In genomic region chr19:55714015-55714414, GRCm38 (mm10) we compare ENCODE assay signal across 15 mouse cellular contexts. TPM values are rescaled to one million over a fixed set of nuclear protein-coding genes. Genes with fewer than 3 reads are reported as not detected.
DNase-seq lines count a peak whose midpoint lies in the region; ATAC-seq and TF ChIP-seq lines count a peak whose summit lies in the region.
"Had no signal": no experiment of that assay in that cellular context is flagged by ENCODE, and none has a peak within 500 bp of the region (broad histone marks: within the 10 kb centered on the region; RNA-seq: fewer than 3 reads in every experiment).

No protein-coding gene starts in this region.

- no peaks in the 10 kb centered on the region for H3K36me3 ChIP-seq in lung, postnatal 0 days (ENCODE audit: insufficient read depth, low read length)
- no peaks in the 10 kb centered on the region for H3K36me3 ChIP-seq in intestine, postnatal 0 days (ENCODE audit: control insufficient read depth, insufficient read depth)
- H3K36me3 ChIP-seq in stomach, embryonic 14.5 days (ENCODE audit: control insufficient read depth, insufficient read depth, low read length): no peaks in the 10 kb centered on the region
- H3K36me3 ChIP-seq: forebrain, embryonic 10.5 days; neural tube, embryonic 15.5 days had no signal

- H3K27ac ChIP-seq in lung, postnatal 0 days (ENCODE audit: low read length): no peak overlapping the region
- no peak overlapping the region for H3K27ac ChIP-seq in intestine, postnatal 0 days (ENCODE audit: low read depth, low read length)
- H3K27ac ChIP-seq in stomach, embryonic 14.5 days (ENCODE audit: low read length): peak overlapping the region; percentile 63; the same call in 1 of the 2 replicates
- H3K27ac ChIP-seq: forebrain, embryonic 10.5 days; hindbrain, embryonic 14.5 days; kidney, postnatal 0 days; neural tube, embryonic 15.5 days had no signal

- no peak for TF ChIP-seq POLR2A in lung, adult 2 months (IDR thresholded peaks at IDR 0.05; ENCODE audit: borderline replicate concordance, extremely low read depth, low read depth, low read length)

- H3K4me2 ChIP-seq in lung, postnatal 0 days (replicated peaks; ENCODE audit: low read depth, low read length): no peak overlapping the region
- H3K4me2 ChIP-seq in intestine, postnatal 0 days (replicated peaks; ENCODE audit: low read depth): no peak overlapping the region
- H3K4me2 ChIP-seq in stomach, embryonic 14.5 days (replicated peaks; ENCODE audit: low read depth, low read length): no peak overlapping the region
- H3K4me2 ChIP-seq: hindbrain, embryonic 14.5 days; neural tube, embryonic 15.5 days had no signal

- no peak overlapping the region for H3K9ac ChIP-seq in lung, postnatal 0 days (replicated peaks; ENCODE audit: low read depth)
- no peak overlapping the region for H3K9ac ChIP-seq in intestine, postnatal 0 days (ENCODE audit: low read depth, low read length)
- no peak overlapping the region for H3K9ac ChIP-seq in stomach, embryonic 14.5 days (replicated peaks; ENCODE audit: low read depth, low read length)
- H3K9ac ChIP-seq: hindbrain, embryonic 14.5 days; neural tube, embryonic 15.5 days had no signal

- no peaks in the 10 kb centered on the region for H3K27me3 ChIP-seq in lung, postnatal 0 days (replicated peaks; ENCODE audit: insufficient read depth, low read length)
- no peaks in the 10 kb centered on the region for H3K27me3 ChIP-seq in intestine, postnatal 0 days (replicated peaks; ENCODE audit: control insufficient read depth, insufficient read depth, low read length)
- no peaks in the 10 kb centered on the region for H3K27me3 ChIP-seq in stomach, embryonic 14.5 days (ENCODE audit: control insufficient read depth, insufficient read depth, low read length)
- H3K27me3 ChIP-seq: neural tube, embryonic 15.5 days had no signal

- peak; percentile 56 for DNase-seq in lung, postnatal 0 days (ENCODE audit: low spot score)
- DNase-seq in lung, adult 2 months: no peak
- peak; percentile 72 for DNase-seq in NIH3T3 (ENCODE audit: low read depth)
- no peak for DNase-seq in spleen, postnatal 36 days (ENCODE audit: low spot score in 2 of 2)
- DNase-seq in heart, adult 11 months: no peak
- DNase-seq in layer of hippocampus, postnatal 36 days: no peak
- DNase-seq: cerebellum, adult 11-12 months; midbrain, embryonic 14.5 days; right cerebral cortex, postnatal 4 days had no signal

- H3K4me3 ChIP-seq in lung, postnatal 0 days (ENCODE audit: low read depth, low read length): no peak overlapping the region
- no peak overlapping the region for H3K4me3 ChIP-seq in lung, adult 2 months (replicated peaks; ENCODE audit: extremely low read depth, low read depth, low read length)
- no peak overlapping the region for H3K4me3 ChIP-seq in intestine, postnatal 0 days (ENCODE audit: low read depth, low read length)
- H3K4me3 ChIP-seq in stomach, embryonic 14.5 days (ENCODE audit: low read depth, low read length): no peak overlapping the region
- H3K4me3 ChIP-seq: forebrain, embryonic 10.5 days; neural tube, embryonic 15.5 days had no signal

- no peaks in the 10 kb centered on the region for H3K4me1 ChIP-seq in lung, postnatal 0 days (ENCODE audit: insufficient read depth, low read depth, low read length)
- H3K4me1 ChIP-seq in lung, adult 2 months (ENCODE audit: control insufficient read depth, insufficient read depth, low read length): no peaks in the 10 kb centered on the region
- no peaks in the 10 kb centered on the region for H3K4me1 ChIP-seq in intestine, postnatal 0 days (replicated peaks; ENCODE audit: control insufficient read depth, insufficient read depth, low read length)
- H3K4me1 ChIP-seq in stomach, embryonic 14.5 days (ENCODE audit: control insufficient read depth, insufficient read depth, low read length): peaks cover 5% of the 10 kb centered on the region; the same call in 1 of the 2 replicates
- H3K4me1 ChIP-seq: neural tube, embryonic 15.5 days had no signal

- TF ChIP-seq CTCF in lung, postnatal 0 days (IDR thresholded peaks at IDR 0.05): no peak
- no peak for TF ChIP-seq CTCF in lung, adult 2 months (IDR thresholded peaks at IDR 0.05; ENCODE audit: insufficient read depth, low read length)
- no peak for TF ChIP-seq CTCF in intestine, postnatal 0 days (IDR thresholded peaks at IDR 0.05; ENCODE audit: low read depth)

- ATAC-seq in lung, postnatal 0 days: peak; percentile 41; the same call in 1 of the 2 replicates
- ATAC-seq in intestine, postnatal 0 days: peak; percentile 55
- ATAC-seq in stomach, embryonic 14.5 days (ENCODE audit: insufficient number of reproducible peaks, insufficient read depth, low FRiP score, low read depth): no peak

- H3K9me3 ChIP-seq in lung, postnatal 0 days (ENCODE audit: low read length): no peaks in the 10 kb centered on the region
- no peaks in the 10 kb centered on the region for H3K9me3 ChIP-seq in intestine, postnatal 0 days (ENCODE audit: control insufficient read depth)
- no peaks in the 10 kb centered on the region for H3K9me3 ChIP-seq in stomach, embryonic 14.5 days (ENCODE audit: control insufficient read depth, low read depth, low read length)
- H3K9me3 ChIP-seq: forebrain, embryonic 10.5 days; neural tube, embryonic 15.5 days had no signal

- WGBS in lung, postnatal 0 days: 57% methylated on average over 4 of the region's 4 CpGs
- WGBS in lung, adult 2 months: 64% methylated on average over 4 of the region's 4 CpGs
- WGBS in intestine, postnatal 0 days: 50% methylated on average over 4 of the region's 4 CpGs
- 63% methylated on average over 4 of the region's 4 CpGs for WGBS in stomach, embryonic 14.5 days

- TF ChIP-seq EP300 in lung, postnatal 0 days (IDR thresholded peaks at IDR 0.05): no peak

RNA-seq across cellular contexts. Expression of gene Tcf7l2, which starts 27.6 kb away (rescaled TPM):
- polyA plus RNA-seq in lung, postnatal 0 days (2015; fragmentation: Nextera tagmentation; extraction: Ambion mirVana): 43.9 and 44.4 TPM in 2 replicates
- 18.5 and 19.9 TPM in 2 replicates for polyA plus RNA-seq in lung, adult 2 months (2012; rRNA removed)
- 32.4 and 37.4 TPM in 2 replicates for polyA plus RNA-seq in intestine, postnatal 0 days (2015; fragmentation: Nextera tagmentation; extraction: Ambion mirVana)
- 143 and 151 TPM in 2 replicates for polyA plus RNA-seq in stomach, embryonic 14.5 days (2014; fragmentation: Nextera tagmentation; extraction: Ambion mirVana)
- 10 to 100 TPM; 12.2 to 13.1 TPM for total RNA-seq in layer of hippocampus, postnatal 36 days (2021)

Comparison
In these comparisons a context has a peak if more than half of its experiments do, and no peak if none do; other contexts are left out.
1. DNase-seq: peak in lung, postnatal 0 days (single experiment) and NIH3T3 (single experiment); none in lung, adult 2 months (single experiment), spleen, postnatal 36 days (0 of 2), heart, adult 11 months (single experiment) and layer of hippocampus, postnatal 36 days (0 of 2).